Mouse (Mus musculus) MEL-GATA-1-ER (cell line): ENCODE measurements around the gene Patz1.

ENCODE experiments used
- DNase-seq: peaks from one replicate; pipeline ENCODE4 v3.0.0-alpha.2; 2012; ENCODE audit warnings: low read depth; ENCODE audit errors: extremely low read depth

Patz1 gene

GRCm38 (mm10) chr11:3352131-3352530, 63.5 kb downstream of the Patz1 start:
- no peak for DNase-seq

DNA sequence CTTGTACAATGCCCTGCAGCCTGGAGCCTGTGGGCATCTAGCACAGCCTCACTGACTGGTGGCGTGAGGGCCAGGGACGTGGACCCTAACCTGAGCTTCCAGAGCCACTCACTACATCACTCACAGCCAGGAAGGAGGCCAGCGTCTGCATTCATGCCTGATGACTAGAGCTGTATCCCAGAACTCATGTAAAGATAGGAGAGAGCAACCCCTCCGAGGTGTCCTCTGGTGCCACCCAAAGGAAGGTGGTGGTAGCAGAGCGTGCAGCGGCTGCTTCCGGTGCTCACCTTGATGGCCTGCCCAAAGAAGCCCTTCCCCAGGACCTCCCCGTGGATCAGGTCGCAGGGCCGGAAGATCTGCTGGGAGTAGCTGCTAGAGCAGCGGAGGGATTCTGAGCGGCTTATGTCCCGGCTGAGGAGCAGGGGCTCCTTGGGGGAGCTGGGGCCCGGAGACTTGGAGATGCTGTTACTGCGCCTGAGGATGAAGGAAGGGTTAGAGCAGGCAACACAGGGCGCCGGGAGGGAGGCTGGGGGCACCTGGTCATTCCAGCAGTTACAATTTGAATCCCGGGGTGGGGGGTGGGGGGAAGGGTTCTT, 64.4 kb downstream of the Patz1 start:
- DNase-seq: no peak
